Mouse (Mus musculus) hindbrain, embryonic 13.5 days (tissue): ENCODE data around the gene Tmem191c. TPM values are rescaled to one million over a fixed set of nuclear protein-coding genes. Genes with fewer than 3 reads are reported as not detected.
A peak's percentile ranks its signal among the peaks of the same experiment; 100 is the strongest.

ENCODE experiments used
- ATAC-seq: fragments of 200-750 bp; cut with Nextera tagmentation; 2 replicates; pipeline ENCODE4 v1.8.0; 2017; ENCODE audit warnings: moderate TSS enrichment; ENCODE audit not compliant: low FRiP score
- H3K27ac ChIP-seq: fragments of 300-500 bp; sonication (generic); 2 replicates; pipeline ENCODE4 v1.5.1; 2015; ENCODE audit warnings: inconsistent platforms, mild to moderate bottlenecking, moderate library complexity
- H3K27me3 ChIP-seq: fragments of 300-500 bp; sonication (generic); 2 replicates; pipeline ENCODE4 v1.6.1; 2015; ENCODE audit warnings: mild to moderate bottlenecking, inconsistent platforms
- H3K36me3 ChIP-seq: fragments of 300-500 bp; sonication (generic); 2 replicates; pipeline ENCODE4 v1.6.1; 2015; ENCODE audit warnings: mild to moderate bottlenecking, inconsistent platforms
- H3K4me1 ChIP-seq: fragments of 300-500 bp; sonication (generic); replicated peaks from 2 replicates; pipeline ENCODE4 v1.6.1; 2015; ENCODE audit warnings: inconsistent platforms
- H3K4me2 ChIP-seq: fragments of 300-500 bp; sonication (generic); 2 replicates; pipeline ENCODE4 v1.6.1; 2015; ENCODE audit warnings: inconsistent platforms, mild to moderate bottlenecking, moderate library complexity
- H3K4me3 ChIP-seq: fragments of 300-500 bp; sonication (generic); 2 replicates; pipeline ENCODE4 v1.5.1; 2015; ENCODE audit warnings: mild to moderate bottlenecking, inconsistent platforms
- H3K9ac ChIP-seq: fragments of 300-500 bp; sonication (generic); 2 replicates; pipeline ENCODE4 v1.6.1; 2015; ENCODE audit warnings: mild to moderate bottlenecking, inconsistent platforms
- H3K9me3 ChIP-seq: fragments of 300-500 bp; sonication (generic); 2 replicates; pipeline ENCODE4 v1.6.1; 2016; ENCODE audit warnings: inconsistent platforms
- WGBS: fragments of 180-500 bp; shearing (Covaris S2); methylation state at CpG from one replicate; pipeline ENCODE4 v1.1.7; 2015; 5-methylcytosine and 5-hydroxymethylcytosine counted together
- polyA plus RNA-seq: library from polyadenylated mRNA; unstranded; fragments of >200 nt; fragmentation: Nextera tagmentation; extraction: Ambion mirVana; gene quantifications from 2 replicates; pipeline ENCODE4 v1.2.1, GENCODE M21; 2015

Gene Tmem191c
- polyA plus RNA-seq, 1 experiment from 2014 or later = 33.3 TPM

DNA sequence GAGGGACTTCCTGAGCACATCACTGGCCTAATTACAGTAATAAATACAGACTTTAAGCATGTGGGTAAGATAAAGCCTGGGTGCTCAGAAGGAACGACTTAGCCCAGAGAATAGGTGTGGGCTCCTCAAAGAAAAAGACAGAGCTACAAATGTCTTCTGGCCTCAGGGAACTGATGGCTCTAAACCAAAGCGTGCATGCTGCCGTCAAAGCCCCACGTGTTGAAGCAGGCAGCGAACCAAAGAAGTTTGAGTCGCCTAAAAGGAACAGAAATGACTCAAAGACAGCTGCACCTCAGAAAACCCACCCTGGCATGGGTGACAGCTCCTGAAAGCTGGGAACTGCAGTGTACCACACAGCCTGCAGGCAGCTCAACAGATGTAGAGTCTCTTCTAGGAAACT, 4.0 kb upstream of the Tmem191c start:
- H3K27me3 ChIP-seq = peaks cover 3% of the 10 kb centered on the region
- peaks cover 5% of the 10 kb centered on the region; the same call in 1 of the 2 replicates for H3K36me3 ChIP-seq
- 85% methylated on average over 6 of the region's 6 CpGs for WGBS
- no peak overlapping the region for H3K9ac ChIP-seq
- H3K4me1 ChIP-seq = peaks cover 10% of the 10 kb centered on the region
- peaks cover 8% of the 10 kb centered on the region for H3K9me3 ChIP-seq
- H3K4me3 ChIP-seq = no peak overlapping the region
- H3K27ac ChIP-seq = no peak overlapping the region
- H3K4me2 ChIP-seq = no peak overlapping the region
- no peak for ATAC-seq

GRCm38 (mm10) chr16:17276164-17277151, 581 bp downstream of the Tmem191c start:
- under 1% methylated on average over 61 of the region's 62 CpGs for WGBS
- Histone ChIP-seq H3K36me3 (peaks cover 28% of the 10 kb centered on the region), H3K27me3 (peaks cover 39% of the 10 kb centered on the region), H3K4me1 (peaks cover 26% of the 10 kb centered on the region), H3K9me3 (no peaks in the 10 kb centered on the region), H3K27ac (peak overlapping the region; percentile 88), H3K4me2 (peak overlapping the region; percentile 79), H3K9ac (peak overlapping the region; percentile 73), H3K4me3 (peak overlapping the region; percentile 54)
- ATAC-seq = peak; percentile 87

- 3% methylated on average over 61 of the region's 61 CpGs for WGBS
- Histone ChIP-seq H3K27ac (no peak overlapping the region), H3K36me3 (peaks cover 39% of the 10 kb centered on the region), H3K9me3 (no peaks in the 10 kb centered on the region), H3K4me3 (peak overlapping the region; percentile 54), H3K9ac (peak overlapping the region; percentile 73), H3K4me2 (peak overlapping the region; percentile 79), H3K4me1 (peaks cover 26% of the 10 kb centered on the region), H3K27me3 (peaks cover 39% of the 10 kb centered on the region)
- ATAC-seq = peak; percentile 43
These were observed 1.7 kb downstream of the Tmem191c start for GRCm38 (mm10) chr16:17277342-17278211.

- H3K9me3 ChIP-seq = no peaks in the 10 kb centered on the region
- no peak overlapping the region for H3K4me2 ChIP-seq
- peaks cover 68% of the 10 kb centered on the region for H3K36me3 ChIP-seq
- H3K9ac ChIP-seq = no peak overlapping the region
- peaks cover 26% of the 10 kb centered on the region for H3K4me1 ChIP-seq
- H3K27ac ChIP-seq = no peak overlapping the region
- ATAC-seq = no peak
- H3K4me3 ChIP-seq = no peak overlapping the region
- peaks cover 39% of the 10 kb centered on the region for H3K27me3 ChIP-seq
- 93% methylated on average over 11 of the region's 11 CpGs for WGBS
These were observed 4.6 kb downstream of the Tmem191c start for GRCm38 (mm10) chr16:17280471-17280870.

DNA sequence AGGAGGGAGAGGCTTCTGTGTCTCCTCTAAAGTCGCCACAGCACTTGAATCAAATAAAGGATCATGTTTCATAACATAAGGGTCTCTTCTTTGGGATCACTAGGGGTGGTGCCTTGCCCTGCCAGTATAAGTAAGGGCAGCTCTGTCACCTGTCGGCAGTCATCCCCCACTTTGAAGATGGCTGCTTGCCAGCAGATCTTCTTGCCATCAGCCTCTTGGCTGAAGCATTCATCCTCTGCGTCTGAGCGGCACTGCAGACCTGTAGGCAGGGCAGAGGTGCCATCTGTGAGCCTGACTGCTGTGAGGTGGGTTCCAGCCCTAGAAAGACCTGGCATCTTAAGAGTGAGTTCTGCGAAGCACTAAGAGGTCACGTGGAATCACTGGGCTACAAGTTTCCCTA, 7.3 kb downstream of the Tmem191c start:
- no peak overlapping the region for H3K4me3 ChIP-seq
- peaks cover 24% of the 10 kb centered on the region for H3K27me3 ChIP-seq
- H3K4me2 ChIP-seq = no peak overlapping the region
- ATAC-seq = no peak
- no peak overlapping the region for H3K9ac ChIP-seq
- no peaks in the 10 kb centered on the region for H3K9me3 ChIP-seq
- H3K27ac ChIP-seq = no peak overlapping the region
- peaks cover 94% of the 10 kb centered on the region for H3K36me3 ChIP-seq
- H3K4me1 ChIP-seq = peaks cover 3% of the 10 kb centered on the region
- 86% methylated on average over 6 of the region's 6 CpGs for WGBS

- Histone ChIP-seq H3K9me3 (no peaks in the 10 kb centered on the region), H3K27ac (no peak overlapping the region), H3K27me3 (no peaks in the 10 kb centered on the region), H3K4me2 (no peak overlapping the region), H3K9ac (no peak overlapping the region), H3K36me3 (peaks cover 92% of the 10 kb centered on the region), H3K4me1 (no peaks in the 10 kb centered on the region), H3K4me3 (no peak overlapping the region)
- no peak for ATAC-seq
- WGBS = 91% methylated on average over 2 of the region's 2 CpGs
These were observed 11.2 kb downstream of the Tmem191c start for GRCm38 (mm10) chr16:17287103-17287502.

DNA sequence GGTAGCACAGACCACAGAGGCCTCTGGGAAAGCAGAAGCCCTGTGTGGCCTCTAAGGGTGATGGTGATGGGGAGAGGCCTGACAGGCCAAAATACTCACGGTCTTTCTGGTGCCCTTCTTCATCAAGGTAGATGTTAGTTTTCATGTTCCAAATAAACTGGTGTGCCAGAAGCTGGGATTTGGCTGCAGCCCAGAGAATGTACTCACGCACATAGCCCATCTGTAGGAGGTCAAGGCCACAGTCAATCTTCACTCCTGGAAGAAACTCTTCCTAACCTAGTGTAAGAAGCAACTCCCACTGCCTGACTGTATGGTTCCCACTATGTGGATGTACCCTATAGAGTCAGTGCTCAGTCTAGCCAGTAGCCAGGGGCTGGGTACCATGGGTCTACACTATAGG, 15.1 kb downstream of the Tmem191c start:
- no peaks in the 10 kb centered on the region for H3K27me3 ChIP-seq
- WGBS = 97% methylated on average over 2 of the region's 2 CpGs
- H3K36me3 ChIP-seq = peaks cover 82% of the 10 kb centered on the region
- no peak overlapping the region for H3K4me3 ChIP-seq
- H3K4me2 ChIP-seq = no peak overlapping the region
- no peaks in the 10 kb centered on the region for H3K9me3 ChIP-seq
- no peaks in the 10 kb centered on the region for H3K4me1 ChIP-seq
- no peak overlapping the region for H3K9ac ChIP-seq
- H3K27ac ChIP-seq = no peak overlapping the region
- ATAC-seq = no peak

GRCm38 (mm10) chr16:17292751-17293150, 16.9 kb downstream of the Tmem191c start:
- ATAC-seq = no peak
- Histone ChIP-seq H3K9me3 (no peaks in the 10 kb centered on the region), H3K27ac (no peak overlapping the region), H3K27me3 (no peaks in the 10 kb centered on the region), H3K4me1 (no peaks in the 10 kb centered on the region), H3K9ac (no peak overlapping the region), H3K4me3 (no peak overlapping the region), H3K4me2 (no peak overlapping the region), H3K36me3 (peaks cover 82% of the 10 kb centered on the region)
- 7% methylated on average over 2 of the region's 2 CpGs for WGBS

GRCm38 (mm10) chr16:17300818-17301217, 24.9 kb downstream of the Tmem191c start:
- H3K9ac ChIP-seq = no peak overlapping the region
- WGBS = 99% methylated on average over 3 of the region's 3 CpGs
- peaks cover 98% of the 10 kb centered on the region for H3K36me3 ChIP-seq
- no peaks in the 10 kb centered on the region for H3K4me1 ChIP-seq
- no peak overlapping the region for H3K4me2 ChIP-seq
- H3K9me3 ChIP-seq = no peaks in the 10 kb centered on the region
- no peak for ATAC-seq
- no peak overlapping the region for H3K4me3 ChIP-seq
- no peaks in the 10 kb centered on the region for H3K27me3 ChIP-seq
- H3K27ac ChIP-seq = no peak overlapping the region

DNA sequence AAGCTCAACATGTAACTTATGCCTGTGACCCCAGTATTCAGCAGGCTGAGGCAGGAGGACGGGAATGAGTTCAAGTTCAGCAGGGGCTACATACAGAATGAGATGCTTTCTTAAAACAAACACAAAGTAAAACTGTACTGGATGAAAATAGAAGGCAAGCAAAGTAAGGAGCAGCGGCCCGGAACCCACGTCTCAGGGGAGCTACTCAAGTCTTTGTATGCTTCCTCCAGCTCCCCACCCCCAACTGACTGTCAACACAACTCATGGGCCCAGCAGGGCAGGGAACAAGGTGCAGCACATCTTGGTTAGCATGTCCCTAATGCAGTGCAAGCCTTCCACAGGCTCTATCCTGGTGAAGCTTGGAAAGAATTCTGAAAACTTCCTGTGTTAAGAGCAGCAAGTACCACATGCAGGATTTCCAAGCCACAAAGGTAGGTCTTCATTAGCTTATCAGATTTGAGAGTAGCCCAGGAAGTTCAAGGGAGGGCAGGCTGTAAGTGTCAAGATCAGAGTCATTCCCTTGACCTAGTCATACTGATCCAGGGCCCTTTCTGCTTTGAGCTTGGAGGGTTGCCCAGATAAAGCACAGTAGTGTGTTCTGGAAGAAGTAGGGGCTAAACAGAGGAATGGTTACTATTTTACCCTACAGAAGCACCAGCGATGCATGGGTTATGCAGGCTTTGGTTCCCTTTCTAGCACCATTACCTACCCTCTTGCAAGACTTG, 27.8 kb downstream of the Tmem191c start:
- ATAC-seq = no peak
- Histone ChIP-seq H3K36me3 (peaks cover 97% of the 10 kb centered on the region), H3K9ac (no peak overlapping the region), H3K4me1 (no peaks in the 10 kb centered on the region), H3K27ac (no peak overlapping the region), H3K4me3 (no peak overlapping the region), H3K9me3 (no peaks in the 10 kb centered on the region), H3K4me2 (no peak overlapping the region), H3K27me3 (no peaks in the 10 kb centered on the region)
- 84% methylated on average over 5 of the region's 5 CpGs for WGBS

DNA sequence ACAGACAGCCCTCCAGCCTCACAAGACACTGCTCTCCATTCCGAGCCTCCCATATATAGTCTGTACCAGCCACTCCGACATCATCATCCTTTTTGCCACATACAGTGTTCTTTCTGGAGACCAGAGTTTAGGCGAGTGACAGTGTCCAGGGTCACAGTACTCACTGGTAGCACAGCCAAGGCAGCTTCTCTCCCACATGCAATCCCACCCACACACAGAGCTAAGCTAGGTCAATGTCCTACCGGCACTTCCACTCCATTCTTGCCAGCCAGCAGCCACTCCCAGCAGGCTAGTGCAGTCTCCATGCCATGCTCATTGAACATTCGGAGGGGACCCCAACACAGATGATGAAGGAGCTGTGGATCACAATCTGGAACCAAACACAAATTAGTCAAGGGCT, 31.6 kb downstream of the Tmem191c start:
- Histone ChIP-seq H3K4me1 (no peaks in the 10 kb centered on the region), H3K9ac (no peak overlapping the region), H3K27me3 (no peaks in the 10 kb centered on the region), H3K4me2 (no peak overlapping the region), H3K36me3 (peaks cover 96% of the 10 kb centered on the region), H3K9me3 (no peaks in the 10 kb centered on the region), H3K27ac (no peak overlapping the region), H3K4me3 (no peak overlapping the region)
- ATAC-seq = no peak
- WGBS = 91% methylated on average over 5 of the region's 5 CpGs

DNA sequence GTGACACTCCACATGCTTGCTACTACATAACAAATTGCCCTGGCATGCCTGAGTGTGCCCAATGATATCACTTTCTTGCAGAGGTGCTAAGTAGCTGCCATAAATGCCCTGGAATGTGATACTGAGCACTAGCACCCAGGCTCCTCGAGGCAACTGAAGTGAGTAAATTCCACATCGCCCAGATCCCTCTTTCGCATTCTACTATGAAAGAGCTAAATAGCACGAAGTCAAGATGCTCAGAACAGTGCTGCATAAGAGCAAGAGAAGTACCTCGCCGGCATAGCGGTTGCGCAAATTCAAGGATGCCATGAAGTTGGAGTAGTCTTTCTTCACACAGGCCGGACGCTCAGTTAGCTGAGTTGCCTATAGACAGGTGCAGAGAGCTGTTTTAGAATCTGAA, 33.2 kb downstream of the Tmem191c start:
- ATAC-seq = no peak
- Histone ChIP-seq H3K4me1 (no peaks in the 10 kb centered on the region), H3K9ac (no peak overlapping the region), H3K4me2 (no peak overlapping the region), H3K27me3 (no peaks in the 10 kb centered on the region), H3K36me3 (peaks cover 96% of the 10 kb centered on the region), H3K9me3 (no peaks in the 10 kb centered on the region), H3K27ac (no peak overlapping the region), H3K4me3 (no peak overlapping the region)
- WGBS = 94% methylated on average over 10 of the region's 10 CpGs
